In genomic region chr8:94172075-94172808, GRCm38 (mm10) we compare ENCODE assay signal across 8 mouse cellular contexts. TPM values are rescaled to one million over a fixed set of nuclear protein-coding genes. Genes with fewer than 3 reads are reported as not detected.
DNase-seq lines count a peak whose midpoint lies in the region; ATAC-seq and TF ChIP-seq lines count a peak whose summit lies in the region.

Gene Mt2, plus strand, starts transcription at chr8:94172664.

- H3K4me2 ChIP-seq in intestine, embryonic 14.5 days (ENCODE audit: low read length), result peak within 1 kb of the TSS; percentile 76

- ATAC-seq in intestine, embryonic 14.5 days (replicated peaks; ENCODE audit: low FRiP score, low TSS enrichment, low read depth), result peak; percentile 76

- H3K9ac ChIP-seq in intestine, embryonic 14.5 days (ENCODE audit: low read length), result peak within 1 kb of the TSS; percentile 29

- H3K27me3 ChIP-seq in thymus, adult 2 months (ENCODE audit: control insufficient read depth, insufficient read depth, low read length), result peaks cover 6% of the 10 kb centered on the region
- peaks cover 69% of the 10 kb centered on the region for H3K27me3 ChIP-seq in intestine, embryonic 14.5 days (replicated peaks; ENCODE audit: control insufficient read depth, insufficient read depth, low read length)
- H3K27me3 ChIP-seq in midbrain, embryonic 10.5 days (ENCODE audit: low read depth, poor library complexity, severe bottlenecking), result peaks cover 94% of the 10 kb centered on the region

- 2% methylated on average over 56 of the region's 56 CpGs for WGBS in thymus, adult 2 months
- 1% methylated on average over 56 of the region's 56 CpGs for WGBS in intestine, embryonic 14.5 days
- WGBS in midbrain, embryonic 10.5 days, result under 1% methylated on average over 56 of the region's 56 CpGs

- H3K36me3 ChIP-seq in thymus, adult 2 months (ENCODE audit: control insufficient read depth, insufficient read depth, low read length), result no peaks in the 10 kb centered on the region
- no peaks in the 10 kb centered on the region for H3K36me3 ChIP-seq in intestine, embryonic 14.5 days (ENCODE audit: control insufficient read depth, insufficient read depth, low read length)
- no peaks in the 10 kb centered on the region for H3K36me3 ChIP-seq in midbrain, embryonic 10.5 days

- TF ChIP-seq CTCF in thymus, adult 2 months (IDR thresholded peaks at IDR 0.05; ENCODE audit: borderline replicate concordance, control insufficient read depth, extremely low read depth, insufficient read depth, low read length, poor library complexity), result 0 out of 2 replicates have a peak, but pooled peaks have one; percentile 13

- no peak for DNase-seq in thymus, adult 2 months
- no peak for DNase-seq in thymus, adult 18-20 months
- peak; percentile 77 for DNase-seq in embryo, embryonic 10 days (ENCODE audit: low spot score)
- DNase-seq in gastrocnemius, postnatal 36 days, result peak; percentile 65 to 80
- peak; percentile 82 for DNase-seq in intestine, embryonic 14.5 days (ENCODE audit: low spot score)
- peak; percentile 84 for DNase-seq in left cerebral cortex, postnatal 4 days
- DNase-seq in midbrain, embryonic 10.5 days (ENCODE audit: low spot score), result peak; percentile 69
- DNase-seq in spleen, postnatal 14 days (ENCODE audit: low spot score in 2 of 2), result peak; percentile 68 to 71

- no peaks in the 10 kb centered on the region for H3K9me3 ChIP-seq in intestine, embryonic 14.5 days (ENCODE audit: control insufficient read depth, low read length)
- H3K9me3 ChIP-seq in midbrain, embryonic 10.5 days (replicated peaks), result no peaks in the 10 kb centered on the region

- H3K4me1 ChIP-seq in thymus, adult 2 months (replicated peaks; ENCODE audit: control insufficient read depth, insufficient read depth, low read length), result peaks cover 8% of the 10 kb centered on the region; the same call in 1 of the 2 replicates
- H3K4me1 ChIP-seq in intestine, embryonic 14.5 days (replicated peaks; ENCODE audit: control insufficient read depth, insufficient read depth, low read length), result peaks cover 10% of the 10 kb centered on the region; the same call in 1 of the 2 replicates
- peaks cover 24% of the 10 kb centered on the region for H3K4me1 ChIP-seq in midbrain, embryonic 10.5 days

- 0 out of 2 replicates have a peak, but pooled peaks have one; percentile 22 for TF ChIP-seq POLR2A in thymus, adult 2 months (IDR thresholded peaks at IDR 0.05; ENCODE audit: control insufficient read depth, extremely low read depth, insufficient read depth, low read length, poor library complexity)

- H3K27ac ChIP-seq in thymus, adult 2 months (ENCODE audit: control insufficient read depth, insufficient read depth, low read length), result no peak within 1 kb of the TSS
- H3K27ac ChIP-seq in intestine, embryonic 14.5 days (ENCODE audit: low read depth), result no peak within 1 kb of the TSS
- peak within 1 kb of the TSS; percentile 66 for H3K27ac ChIP-seq in midbrain, embryonic 10.5 days (replicated peaks)

- H3K4me3 ChIP-seq in thymus, adult 2 months (ENCODE audit: control insufficient read depth, insufficient read depth, low read length), result peak within 1 kb of the TSS; percentile 11; the same call in 1 of the 2 replicates
- peak within 1 kb of the TSS; percentile 41 for H3K4me3 ChIP-seq in intestine, embryonic 14.5 days (ENCODE audit: low read depth, low read length)
- H3K4me3 ChIP-seq in midbrain, embryonic 10.5 days, result peak within 1 kb of the TSS; percentile 59

- intact Hi-C loops in gastrocnemius, postnatal 36 days (cut with DNase I), result no loop called here
- intact Hi-C loops in left cerebral cortex, postnatal 4 days (cut with DNase I), result no loop called here

RNA-seq across cellular contexts. Expression of gene Mt2, which starts in this region (rescaled TPM):
- 16.2 and 21.0 TPM in 2 replicates for polyA plus RNA-seq in thymus, adult 2 months (2012; rRNA removed)
- 100 to 1,000 TPM in 1 of 2 experiments, 10 to 100 TPM in 1; 87.9 to 112 TPM for total RNA-seq in gastrocnemius, postnatal 36 days (2021)
- polyA plus RNA-seq in intestine, embryonic 14.5 days (2014; fragmentation: Nextera tagmentation; extraction: Ambion mirVana), result 104 and 155 TPM in 2 replicates
- 10 to 100 TPM; 48.9 to 50.5 TPM for total RNA-seq in left cerebral cortex, postnatal 4 days (2021)
- polyA plus RNA-seq in midbrain, embryonic 10.5 days (2016; fragmentation: Nextera tagmentation; extraction: Ambion mirVana), result 32.3 and 55.8 TPM in 2 replicates

Comparison
In these comparisons a context has a peak if more than half of its experiments do, and no peak if none do; other contexts are left out.
1. DNase-seq: peak in embryo, embryonic 10 days (single experiment), gastrocnemius, postnatal 36 days (2 of 2), intestine, embryonic 14.5 days (single experiment), left cerebral cortex, postnatal 4 days (single experiment), midbrain, embryonic 10.5 days (single experiment) and spleen, postnatal 14 days (2 of 2); none in thymus, adult 2 months (single experiment) and thymus, adult 18-20 months (0 of 2).
2. Peak in every context shown above with its lines, with median percentiles within 50 percentile points of each other: H3K4me3 ChIP-seq.